Mouse (Mus musculus): ENCODE measurements around the gene Rere.

The Rere gene

GRCm38 (mm10) chr4:150388518-150388917, 107.1 kb downstream of the Rere start:
- DNase-seq, result no peak

DNA sequence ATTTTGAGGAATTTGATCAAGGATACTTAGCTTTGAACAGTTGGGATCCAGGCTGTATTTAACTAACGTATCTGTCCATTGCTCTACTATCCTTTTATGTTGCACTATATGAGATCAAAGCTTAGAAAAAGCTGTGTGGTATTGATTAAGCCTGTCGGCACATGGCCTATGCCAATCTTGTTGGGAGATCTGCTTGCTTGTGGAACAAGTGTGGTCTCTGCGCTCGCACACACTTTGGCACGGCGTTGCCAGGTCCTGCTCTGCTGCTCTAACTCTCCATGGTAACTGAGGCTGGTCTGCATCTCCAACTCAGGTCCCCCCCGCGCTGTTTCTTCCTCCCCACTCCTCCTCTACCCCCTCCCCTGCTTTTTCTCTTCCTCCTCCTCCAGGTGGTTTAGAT, 112.2 kb downstream of the Rere start:
- no peak for DNase-seq

DNA sequence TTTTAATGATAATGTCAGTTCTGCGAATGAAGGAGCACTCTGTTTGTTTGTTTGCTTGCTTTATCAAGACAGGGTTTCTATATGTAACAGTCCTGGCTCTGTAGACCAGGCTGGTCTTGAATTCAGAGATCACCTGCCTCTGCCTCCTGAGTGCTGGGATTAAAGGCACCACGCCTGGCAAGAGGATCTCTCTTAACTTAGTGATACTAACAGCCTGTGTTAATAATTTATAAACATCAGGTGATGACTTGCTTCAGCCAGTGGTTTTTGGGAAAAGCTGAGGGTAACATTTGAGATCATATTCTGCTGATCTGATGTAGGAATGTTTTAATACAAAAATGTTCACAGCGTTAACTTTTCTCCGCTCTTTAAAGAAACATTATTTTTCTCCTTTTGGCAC, 112.6 kb downstream of the Rere start:
- no peak for DNase-seq

DNA sequence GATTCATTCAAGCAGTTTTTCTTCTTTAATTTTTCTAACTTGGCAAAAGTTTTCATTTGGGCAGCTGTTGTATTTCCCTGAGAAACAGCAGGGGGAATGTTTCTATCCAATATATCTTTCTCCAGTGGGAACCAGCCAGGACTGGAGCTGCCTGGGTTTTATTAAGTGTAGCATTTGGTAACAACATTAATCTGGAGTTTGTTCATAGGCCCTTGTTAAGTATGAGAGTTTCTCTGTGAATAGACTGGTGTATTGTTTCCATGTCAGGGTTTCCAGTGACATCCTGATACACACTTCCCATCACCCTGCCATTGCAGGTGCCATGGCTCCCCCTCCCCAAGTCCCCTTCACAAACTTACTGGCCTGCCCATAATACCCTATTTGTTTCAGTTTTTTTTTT, 114.9 kb downstream of the Rere start:
- peak; percentile 63 for DNase-seq

- no peak for DNase-seq
These were observed 115.6 kb downstream of the Rere start for GRCm38 (mm10) chr4:150396826-150397620.

DNA sequence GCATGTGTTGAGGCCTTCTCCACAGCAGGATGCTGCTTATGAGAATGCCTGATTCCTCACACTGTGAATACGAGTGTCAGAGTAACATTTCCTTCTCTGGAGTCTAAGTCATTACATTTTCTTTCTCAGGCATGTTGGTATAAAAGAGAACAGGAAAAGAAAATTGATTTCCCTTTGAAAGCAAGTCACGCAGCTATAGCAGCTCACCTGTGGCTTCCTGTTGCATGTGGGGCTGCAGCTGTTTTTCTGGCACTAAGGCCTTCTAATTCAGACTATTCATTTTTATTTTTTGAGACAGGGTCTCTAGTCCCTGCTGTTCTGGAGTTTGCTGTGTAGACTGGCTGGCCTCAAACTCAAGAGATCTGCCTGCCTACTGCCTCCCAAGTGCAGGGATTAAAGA, 117.6 kb downstream of the Rere start:
- no peak for DNase-seq

DNA sequence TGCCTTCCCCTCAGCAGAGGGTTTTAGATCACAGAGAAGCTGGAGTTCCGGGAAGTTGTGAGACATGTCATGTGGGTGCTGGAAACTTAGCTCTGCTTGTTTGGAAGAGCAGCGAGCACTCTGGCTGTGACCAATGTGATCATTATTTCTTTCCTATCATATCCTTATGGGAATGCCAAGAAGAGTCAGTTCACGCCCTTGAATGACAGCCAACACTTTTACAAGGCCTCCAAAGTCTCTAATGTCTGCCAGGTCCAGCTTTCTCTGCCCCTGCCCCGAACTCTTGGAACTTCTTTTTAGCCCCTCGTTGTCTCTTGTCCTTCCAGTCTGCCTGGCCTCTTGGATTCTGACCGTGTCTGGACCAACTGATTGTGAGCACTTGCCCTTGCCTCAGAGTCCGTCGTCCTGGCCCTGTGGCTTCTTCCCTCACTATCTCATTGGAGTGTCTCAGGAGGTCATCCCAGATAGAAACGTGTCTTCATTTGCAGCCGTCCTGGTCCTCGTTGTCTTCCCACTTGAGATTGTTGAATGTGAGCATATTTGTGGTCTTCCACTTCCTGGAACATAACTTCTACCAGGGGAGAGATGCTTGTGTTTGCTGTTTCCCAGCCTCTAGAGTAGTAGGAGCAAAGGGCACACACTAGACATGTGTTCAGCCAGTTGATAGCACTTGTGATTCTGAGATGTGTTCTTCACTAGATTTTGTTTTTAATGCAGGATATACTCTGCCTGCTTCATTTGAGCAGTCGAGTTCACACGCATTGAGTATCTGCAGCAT, 120.6 kb downstream of the Rere start:
- DNase-seq, result no peak

DNA sequence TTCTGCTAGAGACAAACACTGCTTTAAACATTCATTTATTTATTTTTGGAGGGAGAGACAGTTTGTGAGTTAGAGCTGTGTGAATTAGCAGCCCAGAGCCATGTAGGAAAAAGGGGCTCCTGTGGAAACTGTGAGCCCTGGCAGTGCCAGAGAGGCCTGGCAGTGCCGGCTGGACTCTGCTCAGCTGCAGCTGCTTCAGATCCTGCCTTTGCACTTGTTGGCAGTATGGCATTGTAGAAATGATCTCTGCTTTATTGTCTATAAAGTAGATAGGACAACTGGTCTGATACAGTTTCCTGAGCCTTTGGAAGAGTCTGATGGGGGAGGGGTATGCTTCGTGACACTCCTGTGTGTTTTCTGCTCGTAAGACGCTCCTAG, 121.2 kb downstream of the Rere start:
- no peak for DNase-seq

DNA sequence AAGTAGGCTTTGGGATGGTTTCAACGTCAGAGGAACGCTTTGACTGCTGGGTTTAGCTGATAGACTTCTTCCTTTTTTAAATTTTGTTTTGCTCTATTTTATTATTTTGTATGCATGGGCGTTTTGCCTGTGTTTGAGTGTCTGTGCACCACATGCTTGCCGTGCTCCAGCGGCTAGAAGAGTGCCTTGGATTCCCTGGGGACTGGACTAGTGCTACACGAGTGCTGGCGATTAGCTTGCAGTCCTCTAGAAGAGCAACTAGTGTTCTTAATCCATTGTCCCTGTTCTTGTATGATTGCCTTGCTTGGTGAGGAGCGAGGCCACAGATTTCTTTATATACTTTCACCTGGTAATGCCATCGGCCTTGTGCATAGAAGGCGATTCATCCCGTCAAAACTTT, 122.5 kb downstream of the Rere start:
- no peak for DNase-seq

DNA sequence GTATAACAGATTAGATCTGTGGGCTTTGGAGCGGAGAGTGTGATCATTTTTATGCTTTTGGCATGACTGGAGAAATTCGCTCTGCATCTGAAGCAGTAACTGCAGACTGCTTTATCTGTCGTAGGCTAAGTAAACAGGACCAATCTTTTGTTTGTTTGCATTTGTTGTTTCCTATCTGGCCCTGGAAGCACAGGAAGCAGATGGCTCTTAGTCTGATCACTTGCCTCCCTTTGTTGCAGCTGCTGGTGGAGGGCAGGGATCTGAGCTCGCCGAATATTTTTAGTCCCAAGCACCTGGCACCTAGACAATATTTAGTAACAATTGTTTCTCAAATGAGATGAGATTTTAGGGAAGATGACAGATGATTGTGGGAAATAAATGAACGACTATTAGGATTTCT, 123.1 kb downstream of the Rere start:
- peak; percentile 55 for DNase-seq

DNA sequence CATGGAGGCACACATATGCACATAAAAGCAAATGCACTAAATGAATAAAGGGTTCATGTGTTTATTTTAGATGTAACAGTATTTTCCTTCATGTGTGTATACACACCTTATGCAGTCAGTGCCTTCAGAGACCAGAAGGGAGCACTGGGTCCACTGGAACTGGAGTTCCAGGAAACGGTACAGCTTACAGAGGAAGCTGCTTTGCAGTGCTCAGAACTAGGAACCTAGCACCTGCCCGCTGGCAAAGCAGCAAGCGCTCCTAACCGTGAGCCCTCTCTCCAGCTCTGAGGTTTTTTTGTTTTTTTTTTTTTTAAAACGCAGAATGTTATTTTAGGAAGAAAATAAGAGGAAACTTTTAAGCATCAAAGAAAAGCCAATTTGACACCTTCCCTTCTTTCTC, 124.3 kb downstream of the Rere start:
- DNase-seq, result no peak

- DNase-seq, result no peak
These were observed 124.9 kb downstream of the Rere start for GRCm38 (mm10) chr4:150406320-150406719.

DNA sequence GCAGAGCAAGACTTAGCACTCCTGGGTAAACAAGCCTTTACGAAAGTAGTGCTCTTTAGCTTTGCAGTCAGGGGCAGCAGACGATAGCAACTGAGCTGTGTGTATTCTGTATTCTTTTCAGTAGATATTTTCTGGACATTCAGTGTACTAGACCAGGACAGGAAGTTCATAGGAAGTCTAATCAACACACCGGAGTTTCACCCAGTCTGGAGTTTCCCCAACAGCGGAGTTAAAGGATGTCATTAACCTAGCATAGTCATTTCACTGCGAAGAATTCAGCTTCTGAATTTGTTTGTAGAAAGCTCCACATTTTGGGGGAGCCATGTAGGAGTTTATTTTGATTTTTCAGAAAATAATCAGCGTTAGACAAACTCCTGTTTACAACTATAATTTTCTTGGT, 125.4 kb downstream of the Rere start:
- DNase-seq, result no peak

DNA sequence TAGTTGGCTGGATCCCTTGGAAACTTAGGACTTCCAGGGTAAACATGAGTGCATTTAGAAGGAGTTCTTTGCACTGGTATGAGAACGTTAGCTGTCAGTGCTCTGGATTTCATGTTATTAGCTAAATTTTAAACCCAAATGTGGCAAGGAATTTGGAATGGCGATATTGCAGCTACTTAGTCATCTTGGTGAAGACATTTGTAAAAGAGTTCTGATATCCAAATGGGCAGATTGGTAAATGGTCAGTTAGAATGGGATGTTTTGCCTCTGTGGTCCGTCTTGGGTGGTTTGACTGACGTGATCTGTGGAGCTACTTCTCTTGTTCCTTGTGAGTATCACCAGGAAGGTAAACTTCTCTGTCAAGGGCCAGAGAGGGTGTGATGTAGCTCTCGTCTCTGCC, 132.8 kb downstream of the Rere start:
- no peak for DNase-seq

DNA sequence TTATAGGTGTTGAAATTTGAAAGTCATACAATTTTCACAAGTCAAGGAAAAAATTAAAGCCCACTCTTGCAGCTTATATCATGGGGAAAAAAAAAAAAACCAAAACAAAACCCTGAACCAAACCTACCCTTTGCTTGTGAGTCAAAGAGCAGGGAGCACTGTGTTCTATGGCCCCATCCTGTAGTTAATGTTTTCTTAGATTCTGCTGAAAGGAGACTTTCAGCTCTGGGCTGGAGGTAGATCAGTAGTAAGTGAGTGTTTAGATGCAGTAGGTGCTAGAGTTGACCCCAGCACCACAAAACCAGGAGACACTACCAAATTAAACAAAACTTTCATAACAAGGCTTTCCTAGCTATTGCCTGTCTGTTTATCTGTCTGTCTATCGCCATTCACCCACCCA, 133.3 kb downstream of the Rere start:
- DNase-seq, result peak; percentile 44

DNA sequence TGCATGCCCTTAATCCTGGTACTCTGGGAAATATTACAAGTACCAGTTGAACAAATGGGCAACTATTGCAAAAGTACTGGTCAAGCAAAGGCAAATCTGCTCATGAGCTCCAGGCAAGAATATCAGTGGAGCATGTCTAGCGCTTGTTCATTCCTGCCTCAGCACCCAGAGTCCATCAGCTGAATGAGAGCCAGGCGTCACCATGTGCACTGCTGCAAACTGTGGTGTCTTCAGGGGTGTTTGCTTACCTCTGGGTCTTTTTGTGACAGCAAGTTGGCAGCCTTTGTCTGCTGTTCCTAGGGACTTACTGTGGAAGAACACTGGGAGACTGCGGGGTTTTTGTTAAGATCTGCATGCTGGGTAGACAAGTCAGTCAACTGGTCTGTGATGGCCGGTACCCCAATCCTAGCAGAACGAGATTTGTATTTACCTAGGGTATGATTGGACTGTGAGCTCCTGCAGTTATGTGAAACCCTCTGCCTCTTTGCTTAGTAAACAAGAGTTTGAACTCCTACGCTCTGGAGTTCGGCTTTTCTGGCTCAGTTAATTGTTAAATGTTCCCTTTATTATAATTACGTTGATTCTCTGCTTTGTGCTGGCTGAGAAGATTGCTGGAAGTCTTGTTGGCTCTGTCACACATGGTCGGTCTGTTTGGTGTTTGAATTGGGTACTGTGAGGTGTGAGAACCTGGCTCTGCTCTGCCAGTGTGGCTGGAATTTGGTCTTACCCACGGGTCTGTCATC, 134.0 kb downstream of the Rere start:
- DNase-seq, result peak; percentile 63

DNA sequence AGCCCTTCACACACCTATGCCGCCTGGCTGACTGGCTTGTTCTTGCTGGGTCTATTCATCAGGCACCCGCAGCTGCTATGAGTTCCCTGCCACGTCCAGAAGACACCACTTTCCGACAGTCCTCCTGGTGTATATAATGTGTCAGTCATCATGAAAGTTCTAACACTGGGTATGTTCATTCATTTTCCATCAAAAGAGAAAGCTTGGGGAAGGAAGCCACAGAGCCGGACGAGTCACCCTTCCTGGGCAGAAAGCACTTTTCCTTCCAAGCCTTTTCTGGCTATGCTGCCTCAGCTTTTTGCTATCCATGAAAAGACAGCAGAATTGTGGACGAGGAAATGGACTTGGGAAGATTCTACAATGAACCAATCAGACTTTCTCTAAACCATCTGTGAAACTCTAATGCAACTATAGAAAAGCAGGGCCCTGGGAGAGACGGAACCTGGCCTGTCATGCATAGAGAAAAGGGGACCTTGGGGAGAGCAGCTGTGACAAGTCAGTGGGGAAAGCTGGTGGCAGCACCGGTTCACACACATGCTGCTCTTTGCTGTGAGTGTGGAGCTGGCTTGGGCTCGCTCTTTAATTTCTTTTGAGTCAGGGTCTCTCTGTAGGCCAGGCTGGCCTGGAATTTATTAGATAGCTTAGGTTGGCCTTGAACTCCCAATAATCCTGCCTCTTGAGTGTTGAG, 139.3 kb downstream of the Rere start:
- DNase-seq, result no peak

DNA sequence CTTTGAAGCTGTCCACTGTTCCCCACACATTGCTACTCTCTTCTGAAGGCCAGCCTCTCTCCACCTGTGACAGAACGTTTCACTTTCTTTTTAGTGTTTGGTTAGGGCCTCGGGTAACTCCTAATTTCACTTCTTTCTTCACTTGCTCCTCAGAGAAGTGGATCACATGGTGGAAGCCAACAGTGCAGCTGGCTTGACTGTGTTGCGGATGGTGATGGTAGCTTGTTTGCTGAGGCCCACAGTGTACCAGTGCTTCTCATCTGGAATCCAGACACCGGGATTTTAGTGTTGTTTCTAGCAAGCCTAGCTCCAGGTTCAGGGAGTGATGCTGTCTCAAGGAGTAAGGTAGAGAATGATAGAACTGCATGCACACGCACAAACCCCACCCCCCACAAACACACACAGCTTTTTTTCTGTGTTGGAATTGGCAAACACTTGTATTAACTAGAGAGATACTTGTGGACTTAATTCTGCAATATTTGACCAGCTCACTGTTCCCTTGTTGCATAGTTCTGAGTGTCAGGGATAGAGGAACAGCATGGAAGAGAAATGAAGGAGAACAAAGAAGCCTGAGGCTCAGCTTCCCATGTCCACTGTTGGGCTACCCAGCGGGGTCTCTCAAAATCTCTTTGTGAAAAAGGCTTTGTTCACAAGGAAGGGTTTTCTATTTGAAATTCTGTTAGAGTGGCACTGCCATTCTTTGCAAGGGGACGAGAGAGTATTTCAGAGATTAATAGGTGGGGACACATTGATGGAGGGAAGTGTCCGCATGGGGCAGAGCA, 144.8 kb downstream of the Rere start:
- no peak for DNase-seq

DNA sequence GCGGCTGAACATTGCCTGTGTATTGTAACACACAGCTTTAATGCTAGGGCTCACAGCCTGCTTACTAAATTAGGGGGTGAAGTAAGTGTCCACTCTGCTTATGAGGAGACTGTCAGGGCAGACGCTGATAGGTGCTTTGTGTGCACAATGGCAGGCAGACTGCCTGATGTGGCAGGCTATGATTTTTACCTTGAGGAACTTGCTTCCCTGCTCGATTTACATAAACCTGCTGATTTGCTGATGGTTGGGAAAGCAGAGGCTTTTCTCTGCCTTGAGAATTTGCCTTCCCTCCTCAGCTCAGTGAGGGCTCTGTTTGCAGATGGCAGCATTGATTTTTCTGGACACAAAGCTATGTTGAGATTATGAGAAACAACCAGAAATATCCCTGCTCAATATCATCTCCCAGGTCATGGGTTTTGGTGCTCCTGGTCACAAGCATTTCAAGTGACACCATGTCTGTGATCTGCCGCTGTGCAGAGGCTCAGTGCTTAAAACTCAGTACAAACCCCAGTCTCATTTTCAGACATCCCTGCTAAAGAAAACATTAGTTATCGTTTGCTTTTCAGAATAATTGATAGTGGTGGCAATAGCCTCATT, 145.5 kb downstream of the Rere start:
- no peak for DNase-seq

GRCm38 (mm10) chr4:150428762-150429161, 147.3 kb downstream of the Rere start:
- no peak for DNase-seq

GRCm38 (mm10) chr4:150433827-150434574, 152.6 kb downstream of the Rere start:
- DNase-seq, result no peak

Data from kidney, postnatal 14 days (tissue).